Mouse (Mus musculus): ENCODE data around the gene Larp4b.

The Larp4b gene

DNA sequence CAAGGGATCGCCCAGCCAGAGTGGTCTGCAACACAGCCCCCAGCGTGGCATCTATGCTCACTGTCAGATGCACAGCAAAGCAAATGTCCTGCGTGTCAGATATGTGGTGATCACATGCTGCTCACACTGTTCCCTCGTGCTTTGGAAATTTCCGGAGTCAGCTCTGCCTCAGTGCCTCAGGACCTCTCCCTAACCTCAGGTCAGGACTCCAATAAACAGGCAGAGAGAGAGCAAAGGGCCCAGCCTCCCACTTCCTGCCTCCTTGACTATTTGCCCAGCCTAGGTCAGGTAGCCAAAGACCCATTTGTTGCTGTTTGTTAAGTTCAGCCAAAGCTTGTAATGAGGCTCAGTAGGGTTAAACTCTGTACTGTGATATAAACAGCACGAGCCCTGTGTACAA is 87.4 kb downstream of the Larp4b start:
- peak; percentile 79 for DNase-seq

- DNase-seq: peak; percentile 84
Observed at GRCm38 (mm10) chr13:9181666-9182264, 88.1 kb downstream of the Larp4b start.

- no peak for DNase-seq
Observed at GRCm38 (mm10) chr13:9184281-9184680, 90.6 kb downstream of the Larp4b start.

- no peak for DNase-seq
Observed at GRCm38 (mm10) chr13:9184716-9185115, 91.0 kb downstream of the Larp4b start.

GRCm38 (mm10) chr13:9187156-9187555 is 93.5 kb downstream of the Larp4b start:
- no peak for DNase-seq

DNA sequence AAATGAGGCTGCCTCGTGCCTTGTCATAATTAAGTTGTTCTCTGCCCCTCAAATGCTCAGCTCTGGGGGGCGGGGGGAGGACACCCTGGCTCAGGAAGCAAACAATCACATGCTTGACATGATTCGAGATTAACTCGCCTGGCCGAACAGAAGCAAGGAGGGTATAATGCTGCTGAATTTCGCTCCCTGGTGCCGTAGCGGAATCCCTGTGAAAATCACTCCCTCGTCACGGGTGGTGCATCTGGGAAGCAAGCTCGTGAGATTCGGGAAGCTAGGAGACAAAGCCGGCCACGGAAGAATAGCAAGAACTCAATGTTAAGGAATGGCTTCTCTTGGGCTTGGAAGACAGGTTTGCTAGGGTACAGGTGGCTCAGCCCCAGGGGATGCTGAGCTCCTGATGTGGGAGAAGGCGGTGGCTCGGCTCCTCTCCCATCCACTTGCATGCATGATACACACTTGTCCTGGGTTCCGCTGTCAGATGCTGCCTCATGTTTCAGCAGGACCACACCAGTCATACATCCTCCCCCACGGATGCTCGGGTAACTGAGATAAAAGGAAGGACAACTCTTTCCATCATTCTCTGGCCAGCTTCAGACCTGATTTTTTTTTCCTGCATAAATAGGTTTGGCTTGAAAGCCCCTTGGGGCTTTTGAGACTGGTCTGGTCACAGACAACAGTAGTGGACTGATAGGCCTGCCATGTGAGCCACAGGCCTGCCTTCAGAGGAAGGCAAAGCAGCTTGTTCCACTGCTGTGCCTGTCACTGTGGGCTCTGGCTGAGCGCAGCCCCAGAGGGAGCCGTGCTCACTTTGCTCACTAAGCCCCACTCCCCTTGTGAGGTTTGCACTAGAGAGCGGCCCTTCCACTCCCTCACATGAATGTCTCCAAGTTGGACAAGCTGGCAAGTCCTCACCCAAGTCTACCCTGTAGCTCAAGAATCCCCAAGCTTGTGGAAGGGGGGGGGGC is 94.2 kb downstream of the Larp4b start:
- DNase-seq: no peak

GRCm38 (mm10) chr13:9189481-9189880 is 95.8 kb downstream of the Larp4b start:
- DNase-seq: peak; percentile 2

- no peak for DNase-seq
Observed at GRCm38 (mm10) chr13:9191172-9192140, 97.8 kb downstream of the Larp4b start.

DNA sequence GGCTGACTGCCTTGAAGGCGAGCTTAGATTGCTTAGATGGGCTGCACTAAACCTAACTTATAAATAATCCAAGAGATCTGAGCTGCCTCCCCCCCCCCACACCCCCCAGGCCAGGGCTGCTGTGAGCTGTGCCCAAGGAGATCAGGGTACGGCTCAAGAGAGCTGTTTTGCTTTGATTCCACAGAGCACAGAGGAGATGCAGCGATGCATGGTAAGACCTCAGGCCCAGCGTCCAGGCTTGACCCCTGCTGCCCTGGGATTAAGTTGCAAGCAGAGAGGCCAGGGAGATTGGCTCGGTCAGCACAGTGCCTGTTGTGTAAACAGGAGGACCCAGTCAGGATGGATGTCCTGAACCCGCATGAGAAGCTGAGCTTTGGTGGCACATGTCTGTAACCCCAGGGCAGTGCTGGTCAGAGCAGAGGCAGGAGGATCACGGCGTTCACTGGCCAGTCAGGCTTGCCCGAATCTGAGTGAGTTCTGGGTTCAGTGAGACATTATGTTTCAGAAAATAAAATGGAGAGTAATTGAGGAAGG is 99.2 kb downstream of the Larp4b start:
- no peak for DNase-seq

DNA sequence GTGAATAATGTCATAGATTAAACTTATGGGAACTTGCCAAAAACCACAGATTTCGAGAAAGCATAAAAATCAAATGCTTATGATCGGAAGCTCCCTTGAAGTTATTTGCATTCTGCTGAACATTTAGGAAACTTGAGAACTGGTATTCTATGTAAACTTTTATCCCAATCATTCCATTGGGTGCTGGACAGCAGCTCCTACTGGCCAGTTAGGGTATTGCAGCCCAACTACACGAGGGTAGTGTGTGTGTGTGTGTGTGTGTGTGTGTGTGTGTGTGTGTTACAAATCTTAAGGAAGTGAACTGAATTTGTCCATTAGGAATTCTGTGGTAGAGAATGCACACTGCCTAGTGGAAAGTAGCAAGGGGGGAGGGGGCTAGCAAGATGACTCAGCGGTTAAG is 101.0 kb downstream of the Larp4b start:
- no peak for DNase-seq

GRCm38 (mm10) chr13:9195565-9195964 is 101.9 kb downstream of the Larp4b start:
- no peak for DNase-seq

GRCm38 (mm10) chr13:9198106-9198505 is 104.4 kb downstream of the Larp4b start:
- DNase-seq: no peak

DNA sequence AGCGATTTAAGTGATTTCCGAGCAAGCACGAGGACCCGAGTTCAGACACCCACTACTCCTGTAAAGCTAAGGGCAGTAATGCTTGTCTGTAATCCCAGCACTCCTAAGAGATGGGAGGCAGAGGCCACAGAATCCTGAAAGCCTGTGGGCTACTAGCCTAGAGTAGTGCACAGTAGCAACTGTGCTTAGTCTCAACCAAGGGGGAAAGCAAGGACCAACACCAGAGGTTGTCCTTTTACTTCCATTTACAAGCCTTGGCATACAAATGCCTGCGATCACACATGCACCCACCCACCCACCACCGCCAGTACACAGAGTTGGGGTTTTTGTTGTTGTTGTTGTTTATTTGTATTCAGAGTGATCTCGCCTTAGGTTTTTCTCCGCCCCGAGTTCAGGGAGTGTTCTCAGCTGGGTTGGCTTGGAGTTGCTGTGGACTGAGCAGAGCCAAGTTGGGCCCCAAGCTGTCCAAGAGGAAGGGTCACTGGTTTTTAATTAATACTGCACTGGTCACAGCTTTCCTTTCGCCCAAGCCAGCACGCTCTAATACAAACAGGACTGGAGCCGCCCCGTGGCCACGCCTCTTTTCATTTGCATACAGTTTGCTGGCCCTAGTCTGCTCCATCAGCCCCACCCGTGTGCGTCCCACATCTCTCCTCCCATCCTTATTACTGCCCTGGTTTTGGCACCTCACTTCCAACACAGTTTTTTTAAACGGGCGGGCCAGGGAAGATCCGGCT is 105.2 kb downstream of the Larp4b start:
- no peak for DNase-seq

DNA sequence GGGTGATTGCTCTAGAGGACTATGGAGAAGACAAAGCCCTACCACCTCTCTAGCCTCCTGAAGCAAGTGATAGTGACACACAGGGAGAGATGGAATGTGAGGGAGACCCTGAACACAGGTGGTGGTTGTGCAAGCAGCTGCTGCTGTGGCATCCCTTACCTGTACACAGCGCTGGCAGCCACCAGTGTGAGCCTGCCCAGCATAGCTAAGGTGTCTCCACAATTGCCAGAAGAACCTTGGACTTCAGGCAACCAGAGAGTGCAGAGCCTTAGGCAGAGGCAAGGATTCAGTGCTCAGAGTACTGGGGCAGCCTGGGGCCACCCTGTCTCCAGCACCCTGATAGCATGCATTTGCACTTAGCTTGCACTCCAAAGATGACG is 105.8 kb downstream of the Larp4b start:
- DNase-seq: no peak

DNA sequence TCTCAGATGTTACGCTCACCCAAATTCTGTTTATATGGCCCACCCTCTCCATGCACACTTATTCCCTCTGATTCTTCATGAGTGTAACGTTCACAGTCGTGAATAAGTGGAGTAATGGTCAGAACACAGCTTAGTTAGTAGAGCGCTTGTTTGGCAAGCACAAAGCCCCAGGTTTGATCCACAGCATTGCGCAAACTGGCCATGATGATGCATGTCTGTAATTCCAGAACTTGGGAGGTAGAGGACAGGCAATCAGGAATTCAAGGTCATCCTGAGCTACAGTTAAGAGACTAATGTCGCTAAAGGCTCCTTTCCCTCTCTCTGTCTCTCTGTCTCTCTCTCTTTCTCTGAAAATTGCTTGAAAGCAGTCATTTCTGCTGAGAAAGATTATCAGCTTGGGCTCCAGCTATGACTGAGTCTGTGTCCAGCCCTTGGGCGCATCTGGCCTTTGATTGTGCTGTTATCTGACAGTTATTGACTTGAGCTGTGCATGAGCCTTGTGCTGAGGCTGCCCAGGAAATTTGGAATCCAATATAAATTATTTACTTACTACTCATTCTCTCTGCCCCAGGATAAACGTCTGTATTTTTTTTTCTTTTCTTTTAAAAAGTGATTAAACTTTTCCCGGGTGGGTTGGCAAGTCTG is 129.2 kb downstream of the Larp4b start:
- no peak for DNase-seq
